Mouse (Mus musculus): ENCODE results near the gene Stat3.

DNA sequence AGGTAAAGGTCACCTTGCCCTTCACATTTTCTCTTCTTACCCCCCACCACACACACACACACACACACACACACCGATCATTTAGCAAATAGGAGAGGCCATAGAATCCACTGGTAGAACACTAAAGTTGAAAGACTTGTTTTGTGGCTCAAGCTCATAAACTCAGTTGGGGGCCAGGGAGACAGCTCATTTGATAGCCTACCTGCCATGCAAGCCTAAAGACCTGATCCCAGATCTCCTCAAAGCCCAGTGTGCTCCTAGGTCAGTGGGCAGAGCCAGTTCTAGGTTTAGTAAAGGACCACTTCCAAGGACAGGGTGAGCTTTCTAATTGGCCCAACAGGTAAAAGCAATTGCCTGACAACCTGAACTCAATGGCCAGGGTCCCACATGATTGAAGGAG, 3.0 kb upstream of the Stat3 start:
- TF ChIP-seq CTCF (IDR thresholded peaks at IDR 0.05; ENCODE audit: borderline replicate concordance, insufficient read depth, low read depth, low read length) (no peak), POLR2A (IDR thresholded peaks at IDR 0.05; ENCODE audit: borderline replicate concordance, insufficient read depth, low read length) (no peak)

Data from cerebellum, adult 2 months (tissue).